Mouse (Mus musculus) kidney, adult 11 months (tissue): ENCODE measurements around the gene Pate2.
A peak's percentile ranks its signal among the peaks of the same experiment; 100 is the strongest.
"Not testable (repeated sequence)": the region's sequence is repeated elsewhere in the genome, so short reads cannot be mapped to it uniquely, and the experiment has no call there.

Experiments used
- DNase-seq: peaks from one replicate; pipeline ENCODE4 v3.0.0; 2022

Gene Pate2

GRCm38 (mm10) chr9:35558257-35559008 is 11.7 kb upstream of the Pate2 start, which contains the start of the genes Ddx25 and Pus3:
Gene Ddx25, minus strand, starts transcription at chr9:35558528.
Gene Pus3, plus strand, starts transcription at chr9:35558595.
- peak; percentile 6 for DNase-seq

DNA sequence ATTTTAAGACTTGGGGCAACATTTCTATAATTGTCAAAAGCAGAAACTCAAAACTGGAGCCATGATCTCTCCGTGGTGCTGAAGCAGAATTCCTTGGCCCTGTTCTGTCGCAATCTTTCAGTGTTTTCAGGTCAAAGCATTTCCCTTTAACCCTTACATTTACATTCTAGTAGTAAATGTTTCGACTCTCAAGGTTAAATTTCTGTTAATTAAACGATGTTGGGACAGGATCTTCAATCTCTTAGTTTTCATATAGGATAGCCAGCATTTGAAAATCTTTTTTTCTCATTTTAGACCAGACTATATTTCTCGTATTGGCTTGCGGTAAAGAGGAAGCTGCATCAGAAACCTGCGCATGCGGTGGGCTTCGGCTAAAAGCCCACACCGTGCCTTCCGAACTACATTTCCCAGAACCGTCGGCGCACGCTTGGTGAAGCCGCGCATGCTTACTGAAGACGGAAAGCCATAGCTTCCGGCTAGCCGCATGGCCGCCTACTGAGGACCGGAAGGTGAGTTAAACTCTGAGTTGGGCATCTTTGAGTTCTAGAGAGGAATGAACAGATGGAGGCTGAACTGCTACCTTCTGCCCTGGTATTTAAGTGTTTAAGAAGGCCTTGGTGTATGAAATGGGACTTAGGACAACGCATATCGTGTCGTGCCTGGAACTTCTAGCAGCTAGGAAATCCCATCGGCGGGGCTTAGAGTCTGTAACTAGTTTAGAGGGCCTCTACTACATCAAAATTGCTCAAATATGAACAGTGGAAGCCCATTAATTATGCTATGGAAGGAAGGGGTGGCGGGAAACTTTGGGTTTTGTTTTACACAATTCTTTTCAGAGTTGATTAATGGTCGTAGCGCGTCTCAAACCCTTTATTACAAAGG is 10.8 kb upstream of the Pate2 start:
- DNase-seq = peak; percentile 73

- DNase-seq = no peak
Observed at GRCm38 (mm10) chr9:35561076-35561475, 9.0 kb upstream of the Pate2 start.

GRCm38 (mm10) chr9:35561583-35561982 is 8.5 kb upstream of the Pate2 start:
- DNase-seq = no peak

DNA sequence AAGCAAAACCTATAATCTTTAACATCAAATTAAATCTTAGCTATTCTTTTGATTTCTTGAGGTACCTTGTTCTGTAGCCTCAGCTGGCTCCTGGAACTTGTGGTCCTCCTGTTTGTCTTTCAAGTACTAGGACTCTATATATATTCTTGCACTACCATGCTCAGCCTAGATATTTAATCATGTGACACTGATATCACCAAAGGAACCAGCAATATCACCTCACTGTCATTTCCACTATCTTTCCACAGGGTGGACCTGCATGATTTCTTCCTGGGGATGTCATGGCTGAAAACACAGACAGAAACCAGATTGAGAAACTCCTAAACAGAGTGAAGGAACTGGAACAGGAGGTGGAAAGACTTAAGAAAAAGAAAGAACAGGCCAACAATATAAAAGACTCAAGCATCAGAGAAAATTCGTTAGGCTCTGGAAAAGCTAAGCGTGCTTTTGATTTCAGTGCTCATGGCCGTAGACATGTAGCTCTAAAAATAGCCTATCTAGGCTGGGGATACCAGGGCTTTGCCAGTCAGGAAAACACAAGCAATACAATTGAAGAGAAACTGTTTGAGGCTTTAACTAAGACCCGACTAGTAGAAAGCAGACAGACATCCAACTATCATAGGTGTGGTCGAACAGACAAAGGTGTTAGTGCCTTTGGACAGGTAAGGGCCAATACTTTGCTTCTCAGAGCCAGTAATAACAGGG is 5.4 kb upstream of the Pate2 start:
- no peak for DNase-seq

DNA sequence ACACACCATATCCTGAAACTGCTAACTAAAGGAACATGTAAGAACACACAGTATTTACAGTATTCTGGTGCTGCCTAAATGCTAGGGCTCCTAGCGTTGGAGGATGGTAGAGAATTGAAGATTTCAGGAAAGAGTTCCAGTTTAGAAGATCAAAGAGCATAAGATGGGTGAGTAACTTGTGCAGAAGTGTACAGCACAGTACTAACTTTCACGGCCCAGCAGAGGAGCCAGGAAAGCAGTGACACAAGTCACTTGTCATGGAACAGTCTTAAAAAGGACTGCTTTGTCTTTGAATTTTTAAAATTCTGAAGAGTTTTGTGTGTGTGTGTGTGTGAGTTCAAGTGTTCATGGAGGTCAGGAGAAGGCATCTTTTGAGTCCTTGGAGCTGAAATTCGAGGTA is 2.1 kb upstream of the Pate2 start:
- DNase-seq = no peak

GRCm38 (mm10) chr9:35570663-35571062 is 579 bp downstream of the Pate2 start:
- no peak for DNase-seq

GRCm38 (mm10) chr9:35574416-35574815 is 4.3 kb downstream of the Pate2 start:
- DNase-seq = no peak

GRCm38 (mm10) chr9:35587674-35588073 is 17.6 kb downstream of the Pate2 start:
- DNase-seq = no peak

DNA sequence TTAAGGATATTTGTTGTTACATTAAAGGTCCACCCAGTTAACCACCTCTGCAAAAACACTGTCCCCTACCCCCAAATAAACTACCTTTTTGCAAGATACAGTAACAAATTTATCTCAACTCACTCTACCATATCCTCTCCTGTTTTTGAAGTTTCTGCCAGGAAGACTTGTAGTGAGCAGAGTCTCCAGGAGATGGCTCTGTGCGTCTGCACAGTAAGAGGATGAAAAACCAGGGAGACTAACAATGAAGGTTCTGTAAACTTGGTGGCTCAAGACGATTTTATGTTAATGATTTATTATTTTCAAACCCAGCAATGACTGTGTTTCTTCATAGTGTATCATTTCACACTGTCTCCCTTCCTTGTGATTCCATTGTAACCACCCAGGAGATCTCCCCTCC is 22.8 kb downstream of the Pate2 start:
- no peak for DNase-seq

DNA sequence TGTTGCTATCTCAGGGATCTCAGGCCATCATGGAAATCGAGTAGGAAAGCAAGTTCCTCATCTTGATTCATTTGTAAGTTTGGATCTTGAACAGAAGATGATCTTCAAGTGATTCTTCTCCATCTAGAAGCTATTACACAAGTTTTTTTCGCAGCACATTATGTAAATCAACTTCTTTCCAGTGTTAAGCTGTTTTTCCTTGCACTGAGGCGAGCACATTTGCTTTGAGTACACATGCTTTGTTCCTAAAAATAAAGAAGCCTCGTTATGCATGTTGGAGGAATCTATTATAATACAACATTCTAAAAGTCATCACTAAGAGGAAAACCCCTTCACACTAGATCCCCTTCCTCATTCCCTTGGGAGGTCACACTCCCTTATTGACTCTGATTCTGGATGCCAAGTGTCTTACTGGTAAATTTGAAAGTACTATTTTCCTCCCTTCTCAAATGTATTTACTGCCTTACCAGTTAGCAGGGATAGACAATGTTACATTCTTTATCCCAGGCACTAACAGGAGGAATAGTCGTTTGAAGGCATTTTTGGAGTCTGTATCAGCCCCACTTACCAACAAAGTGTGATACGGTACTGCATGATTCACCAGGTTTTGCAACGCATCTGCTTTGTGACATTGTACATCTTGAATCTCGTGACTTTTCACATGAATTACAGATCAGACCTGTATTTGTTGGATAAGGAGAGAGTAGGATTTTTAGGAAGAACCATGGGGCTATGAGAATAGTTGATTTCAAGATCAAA is 37.7 kb downstream of the Pate2 start:
- no peak for DNase-seq

- DNase-seq = no peak
Observed at GRCm38 (mm10) chr9:35611841-35612240, 41.8 kb downstream of the Pate2 start, which contains the start of gene Pate4. Gene Pate4, minus strand, starts transcription at chr9:35611941.

DNA sequence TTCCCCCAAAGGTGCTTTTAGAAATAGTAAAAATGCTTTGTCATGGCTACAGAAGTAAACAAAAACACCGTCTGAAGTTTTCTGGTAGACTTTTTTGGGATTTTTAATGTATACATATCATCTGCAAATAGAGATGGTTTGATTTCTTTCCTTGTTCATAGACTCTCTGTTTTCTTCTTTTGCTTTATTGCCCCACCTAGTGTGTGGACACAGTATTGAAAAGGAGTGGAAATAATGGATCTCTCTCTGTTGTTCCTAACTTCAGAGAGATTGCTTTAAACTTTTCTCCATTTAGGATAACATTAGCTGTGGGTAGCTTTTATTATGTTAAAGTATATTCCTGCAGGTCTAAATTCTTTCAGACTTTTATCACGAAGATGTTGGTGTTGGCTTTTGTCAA is 43.9 kb downstream of the Pate2 start:
- no peak for DNase-seq

DNA sequence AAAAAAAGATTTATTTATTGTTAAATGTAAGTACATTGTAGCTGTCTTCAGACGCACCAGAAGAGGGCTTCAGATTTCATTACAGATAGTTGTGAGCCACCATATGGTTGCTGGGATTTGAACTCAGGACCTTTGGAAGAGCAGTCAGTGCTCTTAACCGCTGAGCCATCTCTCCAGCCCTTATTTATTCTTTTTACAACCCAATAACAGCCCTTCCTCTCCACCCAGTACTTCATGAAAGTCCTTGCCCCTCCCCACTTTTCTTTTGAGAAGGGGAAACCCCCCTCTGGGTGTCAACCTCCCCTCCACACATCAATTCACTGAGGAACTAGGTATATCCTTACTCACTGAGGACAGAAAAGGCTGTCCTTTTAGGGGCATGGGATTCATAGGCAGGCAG is 46.7 kb downstream of the Pate2 start:
- not testable (repeated sequence) for DNase-seq

- DNase-seq = no peak
Observed at GRCm38 (mm10) chr9:35632981-35633380, 62.9 kb downstream of the Pate2 start.

- DNase-seq = no peak
Observed at GRCm38 (mm10) chr9:35648102-35648501, 78.0 kb downstream of the Pate2 start, which contains the start of gene Pate3. Gene Pate3, minus strand, starts transcription at chr9:35648202.

- DNase-seq = no peak
Observed at GRCm38 (mm10) chr9:35673557-35673956, 103.5 kb downstream of the Pate2 start.

- no peak for DNase-seq
Observed at GRCm38 (mm10) chr9:35687013-35687412, 116.9 kb downstream of the Pate2 start, which contains the start of gene Pate1. Gene Pate1, minus strand, starts transcription at chr9:35687390.

DNA sequence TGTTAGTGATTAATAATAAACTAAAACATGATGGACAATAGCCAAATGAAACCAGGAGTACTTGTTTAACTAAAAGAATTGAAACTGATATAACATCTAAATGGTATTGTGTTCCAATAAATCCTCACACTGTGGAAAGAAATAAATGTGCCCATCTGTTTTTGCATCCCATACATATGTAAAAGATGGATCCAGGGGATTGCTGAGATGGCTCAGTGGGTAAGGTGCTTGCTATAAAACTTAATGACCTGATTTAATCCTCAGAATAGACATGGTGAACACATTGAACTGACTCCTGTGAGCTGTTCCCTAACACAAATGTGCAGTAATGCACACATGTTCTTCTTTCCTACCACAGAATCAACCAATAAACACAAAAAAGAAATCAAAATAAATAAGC is 121.8 kb downstream of the Pate2 start:
- no peak for DNase-seq

GRCm38 (mm10) chr9:35707265-35707664 is 137.2 kb downstream of the Pate2 start:
- no peak for DNase-seq
